In the genomic region with DNA sequence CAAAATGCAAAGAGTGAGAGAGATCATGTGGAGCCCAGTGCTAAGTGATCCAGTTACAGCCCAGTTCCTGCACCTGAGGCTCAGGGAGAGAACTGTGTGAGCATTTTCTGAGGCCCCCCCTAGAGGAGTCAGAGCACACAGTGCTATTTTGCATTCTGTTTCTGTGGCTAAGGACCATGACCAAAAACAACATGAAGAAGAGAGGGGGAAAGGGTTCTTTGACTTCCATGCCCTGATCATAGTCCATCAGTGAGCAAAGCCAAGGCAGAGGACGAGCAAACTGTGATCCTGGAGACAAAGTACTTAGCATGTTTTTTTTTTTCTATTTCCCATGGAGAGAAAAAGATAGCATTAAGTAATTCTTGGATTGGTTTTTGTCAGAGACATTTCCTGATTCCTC, we compare ENCODE assay signal across 25 mouse cellular contexts.
DNase-seq lines count a peak whose midpoint lies in the region; ATAC-seq and TF ChIP-seq lines count a peak whose summit lies in the region.
"Had no signal": no experiment of that assay in that cellular context is flagged by ENCODE, and none has a peak within 500 bp of the region (broad histone marks: within the 10 kb centered on the region; RNA-seq: fewer than 3 reads in every experiment).

No protein-coding gene starts in this region.

- H3K9me3 ChIP-seq in kidney, embryonic 16.5 days (ENCODE audit: low read length) = no peaks in the 10 kb centered on the region
- H3K9me3 ChIP-seq in limb, embryonic 11.5 days (ENCODE audit: control insufficient read depth, low read length) = no peaks in the 10 kb centered on the region
- H3K9me3 ChIP-seq in limb, embryonic 10.5 days (replicated peaks) = no peaks in the 10 kb centered on the region
- H3K9me3 ChIP-seq: embryonic facial prominence, embryonic 10.5 days; embryonic facial prominence, embryonic 13.5 days; forebrain, embryonic 12.5 days; forebrain, embryonic 15.5 days; hindbrain, embryonic 12.5 days had no signal

- DNase-seq in frontal cortex, postnatal 36 days (ENCODE audit: low spot score in 2 of 2) = no peak
- DNase-seq in kidney, adult 2 months = peak; percentile 88
- peak; percentile 18 for DNase-seq in limb, embryonic 11.5 days (ENCODE audit: low spot score)
- DNase-seq in limb, embryonic 10.5 days (ENCODE audit: low spot score) = no peak
- peak; percentile 48 to 78 for DNase-seq in kidney, postnatal 36 days
- DNase-seq in urinary bladder, postnatal 14 days (ENCODE audit: low spot score) = no peak
- DNase-seq: adrenal gland, adult 8-10 months; adrenal gland, postnatal 25 days; cerebellum, adult 11-12 months; cerebellum, adult 8-10 months; cerebellum, postnatal 36 days; embryo, embryonic 11 days; gastrocnemius, adult 2 months; gastrocnemius, postnatal 14 days; heart, adult 11 months had no signal

- no peak overlapping the region for H3K4me3 ChIP-seq in kidney, adult 2 months (ENCODE audit: insufficient read depth, low read depth, low read length)
- no peak overlapping the region for H3K4me3 ChIP-seq in kidney, embryonic 16.5 days (ENCODE audit: low read length)
- no peak overlapping the region for H3K4me3 ChIP-seq in limb, embryonic 11.5 days (ENCODE audit: low read depth, low read length)
- H3K4me3 ChIP-seq in limb, embryonic 10.5 days = no peak overlapping the region
- H3K4me3 ChIP-seq: embryonic facial prominence, embryonic 10.5 days; embryonic facial prominence, embryonic 13.5 days; erythroblast, embryonic 14.5 days; forebrain, embryonic 12.5 days; forebrain, embryonic 15.5 days; gastrocnemius, adult 2 months; hindbrain, embryonic 12.5 days had no signal

- no peaks in the 10 kb centered on the region for H3K27me3 ChIP-seq in kidney, adult 2 months (replicated peaks; ENCODE audit: control insufficient read depth, insufficient read depth, low read length)
- no peaks in the 10 kb centered on the region for H3K27me3 ChIP-seq in kidney, embryonic 16.5 days (ENCODE audit: insufficient read depth, low read length)
- H3K27me3 ChIP-seq in limb, embryonic 11.5 days (ENCODE audit: control insufficient read depth, insufficient read depth, low read length) = no peaks in the 10 kb centered on the region
- no peaks in the 10 kb centered on the region for H3K27me3 ChIP-seq in limb, embryonic 10.5 days (ENCODE audit: low read depth, poor library complexity, severe bottlenecking)
- H3K27me3 ChIP-seq: embryonic facial prominence, embryonic 13.5 days; forebrain, embryonic 12.5 days; forebrain, embryonic 15.5 days; hindbrain, embryonic 12.5 days had no signal

- H3K9ac ChIP-seq in kidney, embryonic 16.5 days (replicated peaks; ENCODE audit: low read length) = no peak overlapping the region
- no peak overlapping the region for H3K9ac ChIP-seq in limb, embryonic 11.5 days (ENCODE audit: low read length)
- H3K9ac ChIP-seq: embryonic facial prominence, embryonic 13.5 days; forebrain, embryonic 12.5 days; forebrain, embryonic 15.5 days; hindbrain, embryonic 12.5 days had no signal

- H3K4me1 ChIP-seq in kidney, adult 2 months (ENCODE audit: control insufficient read depth, insufficient read depth, low read length) = peaks cover 13% of the 10 kb centered on the region; the same call in 1 of the 2 replicates
- H3K4me1 ChIP-seq in kidney, embryonic 16.5 days (ENCODE audit: insufficient read depth, low read length) = no peaks in the 10 kb centered on the region
- no peaks in the 10 kb centered on the region for H3K4me1 ChIP-seq in limb, embryonic 11.5 days (ENCODE audit: control insufficient read depth, insufficient read depth, low read length)
- H3K4me1 ChIP-seq in limb, embryonic 10.5 days = no peaks in the 10 kb centered on the region
- H3K4me1 ChIP-seq: embryonic facial prominence, embryonic 13.5 days; hindbrain, embryonic 12.5 days had no signal

- H3K27ac ChIP-seq in kidney, adult 2 months (ENCODE audit: insufficient read depth, low read depth, low read length) = peak overlapping the region; percentile 69
- no peak overlapping the region for H3K27ac ChIP-seq in kidney, embryonic 16.5 days (ENCODE audit: low read length)
- no peak overlapping the region for H3K27ac ChIP-seq in limb, embryonic 11.5 days (replicated peaks; ENCODE audit: low read depth, low read length)
- no peak overlapping the region for H3K27ac ChIP-seq in limb, embryonic 10.5 days
- H3K27ac ChIP-seq: embryonic facial prominence, embryonic 10.5 days; embryonic facial prominence, embryonic 13.5 days; forebrain, embryonic 12.5 days; forebrain, embryonic 15.5 days; gastrocnemius, adult 2 months; hindbrain, embryonic 12.5 days had no signal

- TF ChIP-seq CTCF in kidney, adult 2 months (conservative IDR thresholded peaks at IDR 0.05; ENCODE audit: insufficient read depth, insufficient read length, low read depth, low read length) = no peak

- no peaks in the 10 kb centered on the region for H3K36me3 ChIP-seq in kidney, adult 2 months (ENCODE audit: control insufficient read depth, insufficient read depth, low read length)
- no peaks in the 10 kb centered on the region for H3K36me3 ChIP-seq in kidney, embryonic 16.5 days (ENCODE audit: insufficient read depth, low read length)
- H3K36me3 ChIP-seq in limb, embryonic 11.5 days (ENCODE audit: control insufficient read depth, insufficient read depth, low read length) = no peaks in the 10 kb centered on the region
- no peaks in the 10 kb centered on the region for H3K36me3 ChIP-seq in limb, embryonic 10.5 days
- H3K36me3 ChIP-seq: embryonic facial prominence, embryonic 10.5 days; embryonic facial prominence, embryonic 13.5 days; forebrain, embryonic 12.5 days; forebrain, embryonic 15.5 days; hindbrain, embryonic 12.5 days had no signal

- 14% methylated on average over 1 of the region's 1 CpGs for WGBS in kidney, adult 2 months
- 29% methylated on average over 1 of the region's 1 CpGs for WGBS in kidney, embryonic 16.5 days
- WGBS in limb, embryonic 11.5 days = 76% methylated on average over 1 of the region's 1 CpGs
- WGBS in limb, embryonic 10.5 days = 75% methylated on average over 1 of the region's 1 CpGs

- ATAC-seq in frontal cortex, adult (ENCODE audit: low TSS enrichment) = peak; percentile 47
- no peak for ATAC-seq in kidney, embryonic 16.5 days (ENCODE audit: low FRiP score, low TSS enrichment)
- no peak for ATAC-seq in limb, embryonic 11.5 days (ENCODE audit: insufficient number of reproducible peaks, low FRiP score, low TSS enrichment, low read depth)
- ATAC-seq: activated CD4-positive, CD25-positive, alpha-beta regulatory T cell, adult 4 months; forebrain, embryonic 15.5 days had no signal

- H3K4me2 ChIP-seq in kidney, embryonic 16.5 days (replicated peaks; ENCODE audit: low read depth, low read length) = no peak overlapping the region
- H3K4me2 ChIP-seq in limb, embryonic 11.5 days (ENCODE audit: low read depth, severe bottlenecking) = no peak overlapping the region
- H3K4me2 ChIP-seq: embryonic facial prominence, embryonic 13.5 days; forebrain, embryonic 12.5 days; forebrain, embryonic 15.5 days; heart, embryonic 11.5 days; hindbrain, embryonic 12.5 days had no signal

- no peak for TF ChIP-seq POLR2A in kidney, adult 2 months (IDR thresholded peaks at IDR 0.05; ENCODE audit: low read depth, low read length)

Comparison
In these comparisons a context has a peak if more than half of its experiments do, and no peak if none do; other contexts are left out.
1. DNase-seq: peak in kidney, adult 2 months (single experiment), limb, embryonic 11.5 days (single experiment) and kidney, postnatal 36 days (2 of 2); none in frontal cortex, postnatal 36 days (0 of 2), limb, embryonic 10.5 days (single experiment) and urinary bladder, postnatal 14 days (single experiment).